ENCODE assay signal across 9 mouse cellular contexts in genomic region chr4:133201006-133201771, GRCm38 (mm10). TPM values are rescaled to one million over a fixed set of nuclear protein-coding genes. Genes with fewer than 3 reads are reported as not detected.
DNase-seq lines count a peak whose midpoint lies in the region; ATAC-seq and TF ChIP-seq lines count a peak whose summit lies in the region.
"Had no signal": no experiment of that assay in that cellular context is flagged by ENCODE, and none has a peak within 500 bp of the region (broad histone marks: within the 10 kb centered on the region; RNA-seq: fewer than 3 reads in every experiment).

No protein-coding gene starts in this region.

- 67% methylated on average over 8 of the region's 8 CpGs for WGBS in hindbrain, embryonic 13.5 days
- 62% methylated on average over 8 of the region's 8 CpGs for WGBS in limb, embryonic 13.5 days
- WGBS in midbrain, postnatal 0 days: 59% methylated on average over 8 of the region's 8 CpGs

- H3K27me3 ChIP-seq in hindbrain, embryonic 13.5 days: no peaks in the 10 kb centered on the region
- H3K27me3 ChIP-seq in limb, embryonic 13.5 days: no peaks in the 10 kb centered on the region
- no peaks in the 10 kb centered on the region for H3K27me3 ChIP-seq in midbrain, postnatal 0 days (ENCODE audit: insufficient read depth, low read length)
- H3K27me3 ChIP-seq: megakaryocyte, embryonic 14.5 days had no signal

- H3K4me3 ChIP-seq in hindbrain, embryonic 13.5 days: no peak overlapping the region
- no peak overlapping the region for H3K4me3 ChIP-seq in limb, embryonic 13.5 days
- H3K4me3 ChIP-seq in midbrain, postnatal 0 days (ENCODE audit: low read depth, low read length): no peak overlapping the region

- H3K9ac ChIP-seq in hindbrain, embryonic 13.5 days: no peak overlapping the region; the same call in 1 of the 2 replicates
- H3K9ac ChIP-seq in limb, embryonic 13.5 days: 0 out of 2 replicates have a peak overlapping the region, but pooled peaks have one; percentile 4
- H3K9ac ChIP-seq in midbrain, postnatal 0 days (replicated peaks; ENCODE audit: low read length, poor library complexity, severe bottlenecking): no peak overlapping the region

- peak overlapping the region; percentile 66 for H3K27ac ChIP-seq in hindbrain, embryonic 13.5 days
- H3K27ac ChIP-seq in limb, embryonic 13.5 days: peak overlapping the region; percentile 81
- H3K27ac ChIP-seq in midbrain, postnatal 0 days (ENCODE audit: low read depth, low read length): peak overlapping the region; percentile 43; the same call in 1 of the 2 replicates

- H3K4me1 ChIP-seq in hindbrain, embryonic 13.5 days (replicated peaks): peaks cover 71% of the 10 kb centered on the region
- peaks cover 70% of the 10 kb centered on the region for H3K4me1 ChIP-seq in limb, embryonic 13.5 days
- peaks cover 19% of the 10 kb centered on the region for H3K4me1 ChIP-seq in midbrain, postnatal 0 days (ENCODE audit: insufficient read depth, low read length)

- DNase-seq in ovary, adult 18-20 months (ENCODE audit: low spot score): peak; percentile 47
- no peak for DNase-seq in ovary, postnatal 14 days (ENCODE audit: low spot score)
- DNase-seq in cerebellum, adult 11-12 months: peak; percentile 88
- peak; percentile 21 to 42 for DNase-seq in frontal cortex, postnatal 36 days (ENCODE audit: low spot score in 2 of 2)
- peak; percentile 82 for DNase-seq in midbrain, postnatal 0 days (ENCODE audit: low spot score)
- DNase-seq in thymus, postnatal 10 days (ENCODE audit: low spot score in 2 of 2): peak; percentile 46 to 69

- no peak overlapping the region for H3K4me2 ChIP-seq in hindbrain, embryonic 13.5 days
- no peak overlapping the region for H3K4me2 ChIP-seq in limb, embryonic 13.5 days (replicated peaks)
- H3K4me2 ChIP-seq in midbrain, postnatal 0 days (ENCODE audit: low read depth, low read length, poor library complexity, severe bottlenecking): no peak overlapping the region

- H3K36me3 ChIP-seq in hindbrain, embryonic 13.5 days: peaks cover 2% of the 10 kb centered on the region; the same call in 1 of the 2 replicates
- peaks cover 9% of the 10 kb centered on the region for H3K36me3 ChIP-seq in limb, embryonic 13.5 days
- peaks cover under 1% of the 10 kb centered on the region; the same call in 1 of the 2 replicates for H3K36me3 ChIP-seq in midbrain, postnatal 0 days (ENCODE audit: insufficient read depth, low read length)

- no peak for ATAC-seq in hindbrain, embryonic 13.5 days (ENCODE audit: low FRiP score)
- ATAC-seq in limb, embryonic 13.5 days (ENCODE audit: low FRiP score, low read depth): no peak
- no peak for ATAC-seq in midbrain, postnatal 0 days (ENCODE audit: low FRiP score)

- no peaks in the 10 kb centered on the region for H3K9me3 ChIP-seq in hindbrain, embryonic 13.5 days
- H3K9me3 ChIP-seq in limb, embryonic 13.5 days: no peaks in the 10 kb centered on the region
- no peaks in the 10 kb centered on the region for H3K9me3 ChIP-seq in midbrain, postnatal 0 days (ENCODE audit: low read length)
- H3K9me3 ChIP-seq: megakaryocyte, embryonic 14.5 days had no signal

- TF ChIP-seq CTCF in midbrain, postnatal 0 days (IDR thresholded peaks at IDR 0.05): peak; percentile 73

RNA-seq across cellular contexts. Expression of gene Cd164l2, which starts 10.7 kb away (rescaled TPM):
- polyA plus RNA-seq in hindbrain, embryonic 13.5 days (2015; fragmentation: Nextera tagmentation; extraction: Ambion mirVana): 0.78 and 2.5 TPM in 2 replicates
- polyA plus RNA-seq in limb, embryonic 13.5 days (2015; fragmentation: Nextera tagmentation; extraction: Ambion mirVana): 2.8 and 5.9 TPM in 2 replicates
- total RNA-seq in midbrain, postnatal 0 days (2014; rRNA removed): 3.9 and 5.9 TPM in 2 replicates
- 10.6 and 11.0 TPM in 2 replicates for polyA plus RNA-seq in midbrain, postnatal 0 days (2015; fragmentation: Nextera tagmentation; extraction: Ambion mirVana)

RNA-seq across cellular contexts. Expression of gene Gpr3, which starts 11.1 kb away (rescaled TPM):
- 0.52 and 1.4 TPM in 2 replicates for polyA plus RNA-seq in hindbrain, embryonic 13.5 days (2015; fragmentation: Nextera tagmentation; extraction: Ambion mirVana)
- 0.32 and 0.38 TPM in 2 replicates for polyA plus RNA-seq in limb, embryonic 13.5 days (2015; fragmentation: Nextera tagmentation; extraction: Ambion mirVana)
- total RNA-seq in midbrain, postnatal 0 days (2014; rRNA removed): 3.2 and 10.8 TPM in 2 replicates
- 3.9 and 4.5 TPM in 2 replicates for polyA plus RNA-seq in midbrain, postnatal 0 days (2015; fragmentation: Nextera tagmentation; extraction: Ambion mirVana)

RNA-seq across cellular contexts. Expression of gene Map3k6, which starts 39.4 kb away (rescaled TPM):
- polyA plus RNA-seq in hindbrain, embryonic 13.5 days (2015; fragmentation: Nextera tagmentation; extraction: Ambion mirVana): 1.9 and 2.0 TPM in 2 replicates
- 2.4 and 2.6 TPM in 2 replicates for polyA plus RNA-seq in limb, embryonic 13.5 days (2015; fragmentation: Nextera tagmentation; extraction: Ambion mirVana)
- 7.6 and 8.3 TPM in 2 replicates for total RNA-seq in midbrain, postnatal 0 days (2014; rRNA removed)
- polyA plus RNA-seq in midbrain, postnatal 0 days (2015; fragmentation: Nextera tagmentation; extraction: Ambion mirVana): 2.8 and 4.1 TPM in 2 replicates
